Mouse (Mus musculus) lung, postnatal 0 days (tissue): ENCODE data around the gene Mepe.

ENCODE experiments used
- CTCF ChIP-seq: IDR thresholded peaks from 2 replicates; pipeline ENCODE4 v1.5.1; 2016; ENCODE audit warnings: antibody characterized with exemption, mild to moderate bottlenecking
- EP300 ChIP-seq: IDR thresholded peaks from 2 replicates; pipeline ENCODE4 v1.6.1; 2016; ENCODE audit warnings: antibody characterized with exemption, mild to moderate bottlenecking, control low read depth

DNA sequence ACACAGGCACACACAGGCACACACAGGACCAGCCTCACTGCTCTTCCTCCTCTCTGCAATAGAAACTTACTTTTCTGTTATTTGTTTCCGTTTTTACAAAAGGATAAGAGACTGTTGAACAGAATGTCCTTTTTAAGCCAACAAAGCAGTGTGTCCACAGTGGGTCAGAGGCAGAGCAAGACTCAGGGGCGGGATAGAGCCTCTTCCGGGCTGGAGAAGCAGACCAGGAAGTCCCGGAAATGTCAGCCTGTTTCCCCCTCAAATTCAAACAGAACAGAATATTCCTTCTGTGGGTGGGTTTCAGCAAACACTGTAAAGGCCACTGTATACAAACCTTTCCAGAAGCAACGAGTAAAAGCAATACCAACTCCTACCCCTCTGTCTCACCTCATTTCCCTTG is 26.7 kb downstream of the Mepe start:
- TF ChIP-seq EP300 (no peak), CTCF (no peak)
